Mouse (Mus musculus) monocyte, adult 59 days (primary cell): ENCODE results near the gene Fgf18. TPM values are rescaled to one million over a fixed set of nuclear protein-coding genes. Genes with fewer than 3 reads are reported as not detected.

Source experiments
- total RNA-seq, 2 experiments: library from RNA; stranded (reverse); gene quantifications; one replicate each; pipeline ENCODE4 v1.2.4; 2023

The Fgf18 gene
- total RNA-seq: not detected

DNA sequence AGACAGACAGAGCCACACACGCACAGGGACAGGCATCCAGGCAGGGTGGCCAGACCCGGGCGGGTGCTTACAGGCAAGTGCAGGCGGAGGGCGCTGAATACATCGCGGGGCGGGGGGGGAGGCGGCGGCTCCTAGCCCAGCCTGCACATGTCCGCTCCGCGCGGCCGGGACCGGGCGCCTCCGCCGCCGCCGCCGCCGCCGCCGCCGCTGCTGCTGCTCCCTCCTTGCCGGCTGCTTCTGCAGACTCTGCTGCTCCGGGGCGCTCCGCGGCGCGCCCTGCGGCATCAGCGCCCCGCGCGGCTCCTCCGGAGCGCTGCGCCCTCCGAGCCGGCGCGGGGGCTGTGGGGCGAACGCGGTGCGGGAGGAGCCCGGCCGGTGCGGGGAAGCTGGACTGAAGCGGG lies at the start of gene Fgf18:
TSS of gene Fgf18 (minus strand) at position 230 of the 401 bp plus-strand sequence.

DNA sequence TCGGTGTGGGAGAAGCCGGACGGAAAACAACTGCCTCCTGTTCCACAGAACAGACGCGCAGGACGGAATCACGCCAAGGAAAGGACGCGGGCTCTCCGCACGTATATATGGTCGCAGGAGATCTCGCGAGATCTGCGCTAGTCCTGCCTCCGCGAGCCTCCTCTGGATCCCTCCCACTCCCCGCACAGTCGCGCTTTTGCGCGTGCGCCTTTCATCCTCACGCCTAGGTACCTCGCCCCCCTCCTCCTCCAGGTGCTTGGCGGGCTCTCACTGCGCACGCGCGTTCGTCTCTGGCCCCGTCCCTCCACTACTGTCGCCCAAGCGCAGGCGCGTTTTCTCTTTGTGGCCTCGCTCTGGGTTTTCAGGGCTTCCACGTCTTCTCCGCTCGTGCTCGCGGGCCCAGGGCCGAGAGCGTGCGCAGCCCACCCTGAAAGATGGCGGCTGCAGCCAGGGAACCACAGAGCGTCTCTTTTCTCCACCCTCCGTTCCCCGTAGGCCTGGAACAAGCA lies 15.9 kb upstream of the Fgf18 start, which contains the start of gene Npm1:
TSS of gene Npm1 (minus strand) at position 209 of the 509 bp plus-strand sequence.

Other genes with a start within 250 kb of the Fgf18 start
- 100 to 1,000 TPM; 276 to 313 TPM for gene Npm1, start 15.8 kb upstream of the Fgf18 start, total RNA-seq
- not detected for gene Tlx3, start 56.2 kb upstream of the Fgf18 start, total RNA-seq
- not detected for gene Gm12117, start 129.3 kb upstream of the Fgf18 start, total RNA-seq